Mouse (Mus musculus) kidney, postnatal 14 days (tissue): ENCODE data around the gene Ier5l.

Experiments
- DNase-seq: peaks from one replicate; pipeline ENCODE4 v3.0.0; 2022; ENCODE audit warnings: mixed read lengths

Gene Ier5l

DNA sequence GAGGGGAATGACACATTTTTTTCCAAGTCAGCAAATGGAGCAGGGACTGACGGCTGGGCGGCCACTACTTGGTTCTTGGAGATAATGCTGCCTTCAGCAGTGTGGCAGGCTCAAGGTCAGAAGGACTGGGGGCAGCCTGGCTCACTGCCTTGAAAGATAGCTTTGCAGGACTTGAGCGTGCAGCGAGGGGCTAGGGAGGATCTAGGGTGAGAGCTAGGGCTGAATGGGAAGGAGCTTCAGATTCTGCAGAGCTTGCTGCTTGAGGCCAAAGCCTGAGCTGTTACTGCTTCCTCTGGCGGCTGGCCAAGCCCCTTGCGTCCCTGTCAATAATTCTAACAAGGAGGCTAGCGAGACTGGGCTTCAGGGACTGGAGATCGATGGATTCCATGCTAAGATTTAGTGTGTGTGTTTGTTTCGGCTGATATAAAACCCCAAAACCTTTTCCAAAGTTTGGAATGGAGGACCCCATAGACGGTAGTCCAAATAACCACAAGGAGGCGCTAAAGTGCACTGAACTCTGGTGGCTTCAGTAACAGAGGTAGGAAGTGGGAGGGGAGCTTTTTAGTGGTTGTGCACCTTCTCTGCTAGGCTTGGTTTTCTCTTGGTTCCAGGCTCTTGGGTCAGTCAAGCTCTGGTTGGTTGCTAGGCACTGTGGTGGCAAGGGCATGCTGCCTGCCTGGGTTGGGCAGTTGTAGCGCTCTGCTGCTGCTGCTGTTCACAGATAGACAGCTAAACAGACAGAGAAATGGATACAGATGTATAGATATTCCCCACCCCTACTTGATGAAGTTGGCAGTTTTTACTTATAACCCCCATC, 33.1 kb downstream of the Ier5l start:
- peak; percentile 86 for DNase-seq

DNA sequence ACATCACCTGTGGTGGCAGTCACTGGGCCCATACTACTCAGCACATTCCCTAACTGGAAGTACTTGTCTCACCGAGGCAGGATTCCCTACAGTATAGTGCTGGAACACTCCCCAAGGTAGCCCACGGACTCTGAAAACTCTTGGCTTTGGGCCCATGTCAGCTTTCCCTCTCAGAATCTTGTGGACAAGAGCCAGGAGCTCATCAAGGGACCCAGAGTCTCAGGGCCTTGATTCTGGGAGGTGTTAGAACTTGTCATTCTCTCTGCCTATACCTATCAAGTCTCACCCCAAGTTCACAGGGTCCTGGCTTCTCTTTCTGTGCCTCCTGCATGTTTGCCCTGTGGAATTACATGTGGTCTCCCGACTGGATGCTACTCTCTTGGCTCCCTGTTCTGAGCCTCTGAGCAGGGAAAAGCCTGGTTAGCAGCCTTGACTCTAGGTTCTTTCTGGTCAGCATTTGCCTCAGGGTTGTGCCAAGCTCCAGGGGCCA, 33.8 kb downstream of the Ier5l start:
- DNase-seq = peak; percentile 73

DNA sequence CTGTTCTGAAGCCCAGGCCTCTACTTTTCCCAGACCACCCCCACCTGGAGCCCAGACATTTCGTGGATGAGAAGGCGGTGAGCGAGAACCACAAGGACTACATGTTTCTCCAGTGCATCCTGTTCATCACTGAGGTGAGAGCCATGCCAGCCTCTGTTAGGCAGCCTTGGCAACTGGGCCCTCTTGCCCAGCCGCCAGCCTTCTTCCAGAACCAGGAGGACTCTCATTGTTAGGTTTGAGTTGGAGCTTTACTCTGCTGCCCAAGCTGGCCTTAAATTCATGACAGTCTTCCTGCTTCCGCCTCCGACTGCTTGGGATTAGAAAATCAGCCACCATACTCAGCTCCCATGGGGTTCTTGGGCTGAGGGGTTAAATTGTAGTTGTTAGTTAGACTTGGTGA, 34.4 kb downstream of the Ier5l start:
- DNase-seq = no peak

DNA sequence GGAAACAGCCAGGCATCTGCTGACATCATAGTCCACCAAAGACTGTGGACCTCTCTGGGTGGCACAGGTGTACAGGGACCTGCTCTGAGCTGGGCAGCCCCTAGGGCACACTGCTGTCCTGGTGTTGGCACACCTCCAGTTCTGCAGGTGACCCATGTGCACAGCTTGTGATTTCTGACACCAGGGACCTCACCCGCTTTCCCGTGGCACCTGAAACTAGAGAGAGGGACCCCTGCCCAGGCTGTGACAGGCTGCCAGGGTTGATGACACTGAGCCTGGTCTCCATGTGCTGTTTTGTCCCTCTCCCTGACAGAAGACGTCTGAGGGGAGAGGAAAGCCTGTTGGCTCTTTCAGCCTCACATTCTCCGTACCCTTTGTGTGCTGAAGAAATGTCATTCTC, 36.2 kb downstream of the Ier5l start:
- no peak for DNase-seq

DNA sequence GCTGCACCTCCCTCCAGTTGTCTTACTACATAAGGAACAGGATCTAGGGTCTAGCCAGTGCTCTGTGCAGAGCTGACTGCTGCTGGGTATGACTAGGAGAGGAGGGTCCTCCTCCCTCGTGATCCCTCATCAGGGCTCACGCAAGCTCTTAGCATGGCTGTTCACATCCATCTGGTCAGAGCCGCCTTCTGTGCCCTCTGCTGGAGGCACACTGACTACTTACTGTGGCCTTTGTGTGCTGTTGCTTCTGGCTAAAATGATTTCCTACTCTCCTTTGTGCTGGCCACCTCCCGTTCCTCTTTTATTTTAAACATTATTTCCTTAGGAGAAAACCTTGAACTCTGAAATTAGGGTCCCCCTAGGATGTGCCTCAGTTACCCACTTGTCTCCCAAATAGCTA, 37.2 kb downstream of the Ier5l start:
- no peak for DNase-seq

DNA sequence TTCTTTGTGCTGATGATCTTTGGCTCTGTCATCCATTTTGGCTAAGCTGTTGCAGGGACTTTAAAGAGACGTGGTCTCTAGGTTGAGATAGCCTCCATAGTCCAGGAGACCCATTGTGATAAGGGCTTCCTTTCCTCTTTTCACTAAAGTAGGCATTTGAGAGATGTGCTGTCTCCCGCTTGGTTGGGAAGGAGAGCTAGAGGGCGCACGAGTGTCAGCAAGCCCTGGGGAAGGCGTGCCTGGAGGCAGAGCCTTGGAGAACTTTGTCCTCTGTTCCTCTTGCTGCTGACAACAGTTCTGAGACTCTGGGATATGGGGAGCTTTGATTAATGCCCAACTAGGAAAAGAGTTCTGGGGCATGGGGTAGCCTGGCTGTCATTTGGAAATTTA, 37.9 kb downstream of the Ier5l start:
- DNase-seq = peak; percentile 86

DNA sequence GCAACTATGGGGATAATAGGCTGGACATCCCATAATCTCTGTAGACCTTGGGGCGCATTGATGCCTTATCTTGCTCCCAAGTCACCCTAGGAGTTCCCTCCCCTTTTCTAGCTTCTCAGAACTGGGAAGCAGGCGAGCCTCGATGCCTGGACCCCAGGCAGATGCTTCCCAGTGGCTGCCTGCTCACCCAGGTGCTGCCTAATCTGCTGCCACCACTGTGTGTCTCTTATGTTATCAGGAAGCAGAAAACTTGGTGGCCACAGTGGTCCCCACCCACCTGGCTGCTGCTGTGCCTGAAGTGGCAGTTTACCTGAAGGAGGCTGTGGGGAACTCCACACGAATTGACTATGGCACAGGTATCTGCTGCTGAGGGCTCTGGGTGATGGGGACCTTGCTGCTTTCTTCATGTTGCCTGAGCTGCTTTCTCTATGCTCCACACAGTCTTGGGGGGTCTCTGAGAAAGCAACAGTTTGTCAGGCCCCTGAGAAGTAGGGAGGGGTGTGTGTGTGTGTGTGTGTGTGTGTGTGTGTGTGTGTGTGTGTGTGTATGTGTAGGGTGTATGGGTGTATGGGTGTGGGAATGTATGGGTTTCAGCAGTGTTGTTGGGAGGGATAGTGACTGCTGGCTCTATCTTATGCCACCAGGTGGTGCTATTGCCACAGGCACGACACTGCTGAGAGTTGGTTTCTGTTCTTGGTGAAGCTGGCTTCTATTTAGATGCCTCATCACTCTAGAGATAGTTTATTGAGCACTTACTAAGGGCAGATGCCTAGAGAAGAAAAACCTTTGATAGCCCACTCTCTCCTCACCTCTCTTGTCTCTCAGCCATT, 38.5 kb downstream of the Ier5l start:
- DNase-seq = peak; percentile 81

DNA sequence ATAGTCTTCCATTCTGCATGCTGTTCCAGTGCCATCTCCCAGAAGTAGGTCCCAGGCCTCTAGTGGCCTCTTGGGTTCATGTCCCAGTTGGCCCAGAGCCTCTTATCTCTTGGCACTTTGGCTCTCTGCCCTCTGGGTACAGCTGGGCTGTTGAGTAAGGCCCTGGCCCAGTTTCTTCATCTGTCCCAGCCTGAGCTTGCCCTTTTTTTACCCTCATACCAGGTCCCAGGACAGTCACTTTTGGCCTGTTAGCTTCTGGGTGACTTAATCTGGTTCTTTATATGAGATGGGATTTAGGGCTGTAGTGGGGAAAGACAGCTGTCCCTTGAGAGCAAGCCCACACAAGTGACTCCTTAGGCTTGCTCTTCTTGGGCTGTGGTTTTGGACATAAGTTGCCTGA, 44.9 kb downstream of the Ier5l start:
- DNase-seq = no peak
